Mouse (Mus musculus): ENCODE measurements at regions not wholly inside any gene's neighbourhood (a gene's known extent, or its start where the extent isn't known, plus 50 kb on each side); places are given as distances from the start of the nearest gene placed in this dataset.

DNA sequence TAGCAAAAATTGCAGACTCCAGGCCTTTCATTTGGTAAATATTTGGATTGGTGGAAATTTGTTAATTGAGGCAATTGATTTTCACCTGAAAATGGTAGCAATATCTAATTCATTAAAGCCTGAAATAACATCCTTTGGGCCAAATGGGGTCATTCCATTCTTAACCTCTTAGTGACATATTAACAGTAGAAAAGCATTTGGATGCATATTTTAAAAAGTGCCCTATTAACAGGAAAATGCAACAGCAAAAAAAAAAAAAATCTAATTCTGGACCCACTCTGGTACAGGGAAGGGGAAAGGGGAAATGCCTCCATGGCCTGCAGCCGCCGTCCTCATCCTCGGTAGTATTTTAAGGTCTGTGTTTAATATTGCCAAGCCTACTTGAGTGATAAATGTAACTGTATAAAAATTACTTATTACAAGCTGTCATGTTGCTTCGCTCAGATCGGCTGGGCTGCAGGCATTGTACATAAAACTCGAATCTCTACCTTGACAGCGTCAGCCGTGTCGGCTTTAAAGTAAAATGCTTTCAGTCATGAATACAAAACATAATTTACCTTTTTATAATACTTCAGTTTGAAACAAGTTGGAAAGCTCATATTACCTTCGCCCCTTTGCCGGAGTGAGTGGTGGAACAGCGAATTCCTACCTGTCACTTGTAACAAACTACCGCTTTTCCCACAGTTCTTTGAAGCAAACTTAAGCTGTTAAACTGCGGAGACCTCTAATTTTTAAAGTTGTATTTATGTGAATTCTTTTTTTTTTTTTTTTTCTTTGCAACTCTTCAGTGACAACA lies 250.1 kb downstream of the Tfap2b start:
- H3K36me3 ChIP-seq: no peaks in the 10 kb centered on the region
- ATAC-seq (replicated peaks): no peak
- H3K27me3 ChIP-seq: no peaks in the 10 kb centered on the region

DNA sequence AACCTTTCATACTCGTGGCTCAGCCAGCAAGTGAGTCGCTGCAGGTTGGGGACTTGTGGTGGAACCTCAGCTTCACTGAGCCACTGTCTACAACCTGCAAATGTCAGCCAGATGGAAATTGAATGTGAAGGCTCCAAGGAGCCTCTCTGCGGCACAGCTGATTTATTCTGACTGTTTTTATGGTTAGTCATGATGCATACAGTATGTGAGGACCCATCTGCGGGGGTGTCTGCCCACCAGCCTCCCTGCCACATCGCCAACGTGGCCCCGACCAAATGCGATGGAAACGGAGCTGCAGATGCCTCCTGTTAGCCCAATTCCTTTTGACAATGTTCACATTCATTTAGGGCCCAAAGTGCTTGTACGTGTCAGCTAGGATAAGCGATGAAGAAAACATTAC lies 251.2 kb downstream of the Tfap2b start:
- Histone ChIP-seq H3K4me3 (no peak overlapping the region), H3K27ac (replicated peaks) (no peak overlapping the region), H3K9ac (replicated peaks) (no peak overlapping the region), H3K4me2 (replicated peaks) (no peak overlapping the region), H3K27me3 (no peaks in the 10 kb centered on the region), H3K36me3 (no peaks in the 10 kb centered on the region), H3K9me3 (no peaks in the 10 kb centered on the region), H3K4me1 (no peaks in the 10 kb centered on the region)
- 88% methylated on average over 11 of the region's 11 CpGs for WGBS
- ATAC-seq (replicated peaks): no peak

More for the DNA sequence above, 250.1 kb downstream of the Tfap2b start:
- no peak overlapping the region for H3K4me2 ChIP-seq (replicated peaks)
- H3K4me3 ChIP-seq: no peak overlapping the region
- H3K4me1 ChIP-seq: no peaks in the 10 kb centered on the region
- H3K9me3 ChIP-seq: no peaks in the 10 kb centered on the region
- no peak overlapping the region for H3K9ac ChIP-seq (replicated peaks)
- 88% methylated on average over 14 of the region's 14 CpGs for WGBS
- no peak overlapping the region for H3K27ac ChIP-seq (replicated peaks)

DNA sequence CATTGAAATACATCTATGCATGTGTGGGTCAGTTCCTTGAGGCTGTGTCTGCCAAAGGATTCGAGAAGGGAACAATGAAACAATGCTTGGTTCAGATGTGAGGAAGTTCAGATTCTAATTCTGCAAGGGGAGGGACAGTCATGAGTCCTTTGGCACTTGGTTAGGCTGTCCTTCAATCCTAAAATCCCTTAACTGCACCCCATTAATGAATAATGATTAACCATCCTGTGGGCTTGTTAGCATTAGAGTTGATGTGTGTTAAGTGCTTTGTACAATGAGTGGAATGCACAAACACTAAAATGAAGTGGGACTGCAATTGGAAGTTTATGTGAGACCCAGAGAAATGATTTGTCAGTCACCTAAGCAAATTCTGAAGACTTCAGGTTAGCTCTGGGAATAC lies 264.8 kb downstream of the Tfap2b start:
- Histone ChIP-seq H3K9me3 (no peaks in the 10 kb centered on the region), H3K27me3 (no peaks in the 10 kb centered on the region), H3K27ac (replicated peaks) (no peak overlapping the region), H3K36me3 (no peaks in the 10 kb centered on the region), H3K4me2 (replicated peaks) (no peak overlapping the region), H3K4me1 (no peaks in the 10 kb centered on the region), H3K4me3 (no peak overlapping the region), H3K9ac (replicated peaks) (no peak overlapping the region)
- no peak for ATAC-seq (replicated peaks)
- WGBS: 21% methylated on average over 1 of the region's 1 CpGs

All from forebrain, embryonic 15.5 days (tissue).